Mouse (Mus musculus): Measurements from ENCODE around the gene Cfi. TPM values are rescaled to one million over a fixed set of nuclear protein-coding genes. Genes with fewer than 3 reads are reported as not detected.

The Cfi gene
- polyA plus RNA-seq, 1 experiment from 2014 or later, result 72.0 TPM

DNA sequence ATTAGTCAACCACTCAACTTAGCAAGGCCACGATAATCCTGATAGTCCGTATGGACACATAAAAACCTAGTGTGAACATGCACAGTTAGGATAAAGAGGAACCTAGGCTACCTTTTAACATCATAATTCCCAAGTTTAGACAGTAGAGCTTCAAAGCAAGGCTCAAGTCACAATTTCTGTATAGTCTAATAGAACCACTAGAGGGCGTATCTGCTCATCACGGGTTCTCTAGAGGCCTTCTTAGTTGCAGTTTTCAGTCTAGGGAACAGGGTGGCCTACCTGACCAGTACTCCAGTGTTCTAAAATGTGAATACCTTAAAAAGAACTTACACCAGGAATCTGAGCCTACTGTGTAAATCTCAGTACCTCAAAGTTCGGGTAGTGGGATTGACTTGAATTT is 12.4 kb upstream of the Cfi start:
- DNase-seq (ENCODE audit: low spot score), result no peak
- Histone ChIP-seq H3K9me3 (ENCODE audit: control insufficient read depth, low read length) (no peaks in the 10 kb centered on the region), H3K9ac (ENCODE audit: low read depth, low read length) (no peak overlapping the region), H3K36me3 (ENCODE audit: control insufficient read depth, insufficient read depth, low read length) (peaks cover 27% of the 10 kb centered on the region), H3K27me3 (replicated peaks; ENCODE audit: control insufficient read depth, insufficient read depth, low read length) (no peaks in the 10 kb centered on the region), H3K4me1 (replicated peaks; ENCODE audit: control insufficient read depth, insufficient read depth, low read length) (no peaks in the 10 kb centered on the region), H3K27ac (ENCODE audit: low read depth, low read length) (no peak overlapping the region), H3K4me3 (ENCODE audit: low read depth, low read length) (no peak overlapping the region), H3K4me2 (no peak overlapping the region)
- WGBS, result 53% methylated on average over 5 of the region's 5 CpGs
- ATAC-seq (replicated peaks; ENCODE audit: low FRiP score), result peak; percentile 50; the same call in 1 of the 2 replicates

GRCm38 (mm10) chr3:129824146-129824545 is 11.5 kb upstream of the Cfi start:
- ATAC-seq (replicated peaks; ENCODE audit: low FRiP score) (no peak), DNase-seq (ENCODE audit: low spot score) (no peak)
- Histone ChIP-seq H3K9ac (ENCODE audit: low read depth, low read length) (no peak overlapping the region), H3K4me3 (ENCODE audit: low read depth, low read length) (no peak overlapping the region), H3K4me1 (replicated peaks; ENCODE audit: control insufficient read depth, insufficient read depth, low read length) (peaks cover 2% of the 10 kb centered on the region), H3K36me3 (ENCODE audit: control insufficient read depth, insufficient read depth, low read length) (peaks cover 31% of the 10 kb centered on the region), H3K27ac (ENCODE audit: low read depth, low read length) (no peak overlapping the region), H3K4me2 (no peak overlapping the region), H3K27me3 (replicated peaks; ENCODE audit: control insufficient read depth, insufficient read depth, low read length) (no peaks in the 10 kb centered on the region), H3K9me3 (ENCODE audit: control insufficient read depth, low read length) (no peaks in the 10 kb centered on the region)
- 94% methylated on average over 4 of the region's 4 CpGs for WGBS

- DNase-seq (ENCODE audit: low spot score) (no peak), ATAC-seq (replicated peaks; ENCODE audit: low FRiP score) (no peak)
- peaks cover 10% of the 10 kb centered on the region for H3K4me1 ChIP-seq (replicated peaks; ENCODE audit: control insufficient read depth, insufficient read depth, low read length)
- no peak overlapping the region for H3K4me2 ChIP-seq
- H3K27me3 ChIP-seq (replicated peaks; ENCODE audit: control insufficient read depth, insufficient read depth, low read length), result no peaks in the 10 kb centered on the region
- WGBS, result 91% methylated on average over 10 of the region's 10 CpGs
- no peak overlapping the region for H3K9ac ChIP-seq (ENCODE audit: low read depth, low read length)
- no peak overlapping the region for H3K4me3 ChIP-seq (ENCODE audit: low read depth, low read length)
- no peaks in the 10 kb centered on the region for H3K9me3 ChIP-seq (ENCODE audit: control insufficient read depth, low read length)
- H3K27ac ChIP-seq (ENCODE audit: low read depth, low read length), result no peak overlapping the region
- H3K36me3 ChIP-seq (ENCODE audit: control insufficient read depth, insufficient read depth, low read length), result peaks cover 31% of the 10 kb centered on the region
Measured at GRCm38 (mm10) chr3:129824891-129825290, 10.8 kb upstream of the Cfi start.

DNA sequence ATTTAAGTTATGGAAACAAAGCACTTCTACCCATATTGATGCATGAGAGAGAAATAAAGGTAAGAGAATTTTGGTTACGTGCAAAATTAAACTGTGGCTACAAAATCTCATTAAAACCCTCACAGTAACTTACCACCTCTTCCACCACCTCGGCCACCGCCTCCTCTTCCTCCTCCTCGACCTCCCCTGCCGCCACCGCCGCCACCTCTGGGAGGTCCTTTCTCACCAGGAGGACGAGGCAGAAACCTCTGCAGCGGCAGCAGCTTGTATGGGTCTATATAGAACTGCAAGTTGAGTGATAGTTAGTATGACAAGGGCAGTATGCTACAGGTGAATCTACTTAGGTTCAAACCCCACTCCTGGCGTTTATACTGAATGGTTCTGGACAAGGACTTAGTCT is 9.0 kb upstream of the Cfi start:
- Histone ChIP-seq H3K4me3 (ENCODE audit: low read depth, low read length) (no peak overlapping the region), H3K9me3 (ENCODE audit: control insufficient read depth, low read length) (no peaks in the 10 kb centered on the region), H3K36me3 (ENCODE audit: control insufficient read depth, insufficient read depth, low read length) (peaks cover 31% of the 10 kb centered on the region), H3K9ac (ENCODE audit: low read depth, low read length) (no peak overlapping the region), H3K4me2 (no peak overlapping the region), H3K27me3 (replicated peaks; ENCODE audit: control insufficient read depth, insufficient read depth, low read length) (no peaks in the 10 kb centered on the region), H3K4me1 (replicated peaks; ENCODE audit: control insufficient read depth, insufficient read depth, low read length) (peaks cover 11% of the 10 kb centered on the region), H3K27ac (ENCODE audit: low read depth, low read length) (no peak overlapping the region)
- WGBS, result 83% methylated on average over 10 of the region's 10 CpGs
- DNase-seq (ENCODE audit: low spot score), result no peak
- no peak for ATAC-seq (replicated peaks; ENCODE audit: low FRiP score)

DNA sequence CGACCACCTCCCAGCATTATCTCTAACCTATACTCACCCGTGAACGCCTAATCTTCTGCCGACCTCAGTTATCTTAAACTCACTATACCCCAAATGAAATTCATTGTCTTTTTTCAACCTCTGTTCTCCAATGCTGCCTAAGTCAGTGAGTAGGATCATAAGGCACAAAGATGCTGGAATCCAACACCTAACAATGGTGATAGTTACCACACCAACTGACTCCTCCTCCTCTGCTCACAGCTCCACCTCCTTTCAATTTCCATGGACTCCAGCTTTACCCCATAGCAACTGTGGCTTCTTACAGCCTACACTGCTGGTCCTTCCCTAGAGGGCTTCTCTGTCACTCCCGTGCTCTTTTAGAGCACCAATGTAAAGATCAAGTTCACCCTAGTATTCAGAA is 8.0 kb upstream of the Cfi start:
- Histone ChIP-seq H3K27ac (ENCODE audit: low read depth, low read length) (no peak overlapping the region), H3K4me1 (replicated peaks; ENCODE audit: control insufficient read depth, insufficient read depth, low read length) (peaks cover 11% of the 10 kb centered on the region), H3K9ac (ENCODE audit: low read depth, low read length) (no peak overlapping the region), H3K4me2 (no peak overlapping the region), H3K27me3 (replicated peaks; ENCODE audit: control insufficient read depth, insufficient read depth, low read length) (no peaks in the 10 kb centered on the region), H3K36me3 (ENCODE audit: control insufficient read depth, insufficient read depth, low read length) (peaks cover 31% of the 10 kb centered on the region), H3K9me3 (ENCODE audit: control insufficient read depth, low read length) (no peaks in the 10 kb centered on the region), H3K4me3 (ENCODE audit: low read depth, low read length) (no peak overlapping the region)
- ATAC-seq (replicated peaks; ENCODE audit: low FRiP score), result no peak
- WGBS, result 83% methylated on average over 5 of the region's 5 CpGs
- DNase-seq (ENCODE audit: low spot score), result no peak

DNA sequence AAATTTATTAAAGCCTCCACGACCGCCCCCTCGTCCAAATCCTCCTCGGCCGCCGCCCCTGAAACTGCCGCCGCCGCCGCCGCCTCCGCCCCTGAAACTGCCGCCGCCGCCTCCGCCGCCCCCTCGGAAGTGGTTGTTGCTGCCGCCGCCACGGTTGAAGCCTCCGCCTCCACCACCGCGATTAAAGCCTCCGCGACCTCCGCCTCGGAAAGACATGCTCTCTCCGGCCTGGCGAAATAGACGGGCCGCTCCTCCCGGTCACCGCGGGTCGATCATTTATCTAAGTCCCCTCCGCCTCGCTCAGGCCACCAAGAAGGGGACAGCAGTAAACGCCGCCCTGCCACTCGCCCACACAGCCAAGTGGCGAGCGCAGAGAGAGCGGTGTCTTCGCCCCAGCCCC is 5.1 kb upstream of the Cfi start:
- ATAC-seq (replicated peaks; ENCODE audit: low FRiP score) (peak; percentile 18), DNase-seq (ENCODE audit: low spot score) (peak; percentile 69)
- H3K9ac ChIP-seq (ENCODE audit: low read depth, low read length), result peak overlapping the region; percentile 94

GRCm38 (mm10) chr3:129831035-129831568 is 4.6 kb upstream of the Cfi start, which contains the start of gene Gar1:
TSS of gene Gar1 (minus strand) at chr3:129831396.
- Histone ChIP-seq H3K4me2 (peak within 1 kb of the TSS; percentile 89), H3K9me3 (ENCODE audit: control insufficient read depth, low read length) (no peaks in the 10 kb centered on the region), H3K27ac (ENCODE audit: low read depth, low read length) (peak within 1 kb of the TSS; percentile 86), H3K4me3 (ENCODE audit: low read depth, low read length) (peak within 1 kb of the TSS; percentile 94), H3K4me1 (replicated peaks; ENCODE audit: control insufficient read depth, insufficient read depth, low read length) (peaks cover 11% of the 10 kb centered on the region), H3K27me3 (replicated peaks; ENCODE audit: control insufficient read depth, insufficient read depth, low read length) (no peaks in the 10 kb centered on the region), H3K9ac (ENCODE audit: low read depth, low read length) (peak within 1 kb of the TSS; percentile 94), H3K36me3 (ENCODE audit: control insufficient read depth, insufficient read depth, low read length) (peaks cover 13% of the 10 kb centered on the region)
- ATAC-seq (replicated peaks; ENCODE audit: low FRiP score), result peak; percentile 88
- peak; percentile 93 for DNase-seq (ENCODE audit: low spot score)
- WGBS, result under 1% methylated on average over 60 of the region's 60 CpGs

More for the DNA sequence above, 5.1 kb upstream of the Cfi start:
- H3K4me2 ChIP-seq, result peak overlapping the region; percentile 89
- H3K4me3 ChIP-seq (ENCODE audit: low read depth, low read length), result peak overlapping the region; percentile 94
- under 1% methylated on average over 45 of the region's 45 CpGs for WGBS
- H3K27me3 ChIP-seq (replicated peaks; ENCODE audit: control insufficient read depth, insufficient read depth, low read length), result no peaks in the 10 kb centered on the region
- peak overlapping the region; percentile 86 for H3K27ac ChIP-seq (ENCODE audit: low read depth, low read length)
- H3K4me1 ChIP-seq (replicated peaks; ENCODE audit: control insufficient read depth, insufficient read depth, low read length), result peaks cover 11% of the 10 kb centered on the region
- H3K36me3 ChIP-seq (ENCODE audit: control insufficient read depth, insufficient read depth, low read length), result peaks cover 15% of the 10 kb centered on the region
- H3K9me3 ChIP-seq (ENCODE audit: control insufficient read depth, low read length), result no peaks in the 10 kb centered on the region

DNA sequence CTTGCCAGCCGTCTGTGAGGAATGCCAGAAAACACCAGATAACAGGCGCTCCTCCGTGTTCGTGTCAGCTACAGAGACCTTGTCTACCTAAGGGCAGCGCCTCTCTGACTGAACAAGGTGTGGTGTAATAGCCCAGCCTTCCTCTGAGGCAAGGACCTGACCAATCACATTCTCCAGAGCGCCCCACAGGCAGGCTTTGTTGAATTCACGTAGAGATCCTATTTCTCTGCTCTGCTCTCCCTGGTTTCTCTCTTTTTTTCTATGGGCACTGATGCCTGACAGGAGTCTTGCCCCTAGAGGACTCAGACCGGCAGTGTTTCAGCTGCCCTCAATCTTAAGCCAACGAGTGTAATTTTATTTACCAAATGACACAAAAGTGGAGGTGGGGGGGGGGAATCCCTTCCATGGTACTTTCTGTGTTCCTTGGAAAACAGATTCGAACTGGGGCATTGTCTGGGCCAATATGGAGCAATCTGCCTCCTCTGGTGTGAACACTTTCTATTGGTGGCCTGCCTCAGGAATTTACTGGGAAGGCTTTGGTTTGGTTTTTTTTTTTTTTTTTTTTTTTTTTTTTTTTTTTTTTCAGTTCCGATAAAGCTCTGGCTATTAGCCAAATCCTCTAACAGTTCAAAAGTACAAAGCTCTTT is 490 bp downstream of the Cfi start:
- Histone ChIP-seq H3K4me3 (ENCODE audit: low read depth, low read length) (0 out of 2 replicates have a peak overlapping the region, but pooled peaks have one; percentile 6), H3K27ac (ENCODE audit: low read depth, low read length) (peak overlapping the region; percentile 65), H3K9ac (ENCODE audit: low read depth, low read length) (no peak overlapping the region), H3K36me3 (ENCODE audit: control insufficient read depth, insufficient read depth, low read length) (no peaks in the 10 kb centered on the region), H3K9me3 (ENCODE audit: control insufficient read depth, low read length) (no peaks in the 10 kb centered on the region), H3K4me1 (replicated peaks; ENCODE audit: control insufficient read depth, insufficient read depth, low read length) (no peaks in the 10 kb centered on the region; the same call in 1 of the 2 replicates), H3K4me2 (peak overlapping the region; percentile 43), H3K27me3 (replicated peaks; ENCODE audit: control insufficient read depth, insufficient read depth, low read length) (no peaks in the 10 kb centered on the region)
- WGBS, result 22% methylated on average over 11 of the region's 11 CpGs
- ATAC-seq (replicated peaks; ENCODE audit: low FRiP score) (no peak), DNase-seq (ENCODE audit: low spot score) (no peak)

DNA sequence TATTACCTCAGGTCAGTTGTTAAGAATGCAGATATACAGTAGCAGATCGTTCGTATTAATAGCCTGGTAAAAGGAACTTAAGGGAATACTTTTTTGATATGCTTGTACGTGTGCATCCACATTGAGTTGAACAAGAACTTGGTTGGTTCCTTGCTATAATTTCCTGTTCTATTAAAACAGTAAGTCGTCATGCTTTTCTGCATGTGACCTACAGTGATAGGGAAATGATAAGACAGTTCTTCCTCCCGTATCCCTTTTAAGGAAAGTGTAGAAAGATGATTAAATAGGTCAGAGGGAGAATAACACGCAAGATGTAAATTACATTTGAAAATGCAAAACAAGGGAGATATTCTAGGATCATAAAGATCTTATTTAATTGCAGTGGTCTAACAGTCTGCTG is 1.3 kb downstream of the Cfi start:
- peak overlapping the region; percentile 1; the same call in 1 of the 2 replicates for H3K4me3 ChIP-seq (ENCODE audit: low read depth, low read length)
- H3K36me3 ChIP-seq (ENCODE audit: control insufficient read depth, insufficient read depth, low read length), result no peaks in the 10 kb centered on the region
- WGBS, result 76% methylated on average over 6 of the region's 6 CpGs
- H3K9ac ChIP-seq (ENCODE audit: low read depth, low read length), result no peak overlapping the region
- no peaks in the 10 kb centered on the region for H3K4me1 ChIP-seq (replicated peaks; ENCODE audit: control insufficient read depth, insufficient read depth, low read length)
- no peaks in the 10 kb centered on the region for H3K9me3 ChIP-seq (ENCODE audit: control insufficient read depth, low read length)
- H3K27ac ChIP-seq (ENCODE audit: low read depth, low read length), result no peak overlapping the region
- ATAC-seq (replicated peaks; ENCODE audit: low FRiP score), result no peak
- H3K4me2 ChIP-seq, result peak overlapping the region; percentile 42
- H3K27me3 ChIP-seq (replicated peaks; ENCODE audit: control insufficient read depth, insufficient read depth, low read length), result no peaks in the 10 kb centered on the region
- no peak for DNase-seq (ENCODE audit: low spot score)
